Mouse (Mus musculus) liver, embryonic 14.5 days (tissue): Measurements from ENCODE around the gene Zdhhc9. TPM values are rescaled to one million over a fixed set of nuclear protein-coding genes. Genes with fewer than 3 reads are reported as not detected.

Source experiments
- ATAC-seq: fragments of 200-750 bp; cut with Nextera tagmentation; 2 replicates; pipeline ENCODE4 v1.8.0; 2017; ENCODE audit warnings: moderate number of reproducible peaks, mild to moderate bottlenecking, moderate library complexity; ENCODE audit not compliant: insufficient read depth
- DNase-seq, 3 experiments: peaks; one replicate each; pipeline ENCODE4 v3.0.0-alpha.2; 2012 to 2013; ENCODE audit warnings: low read depth in 3 of 3, low spot score in 3 of 3
- H3K27ac ChIP-seq: fragments of 300-500 bp; sonication (generic); 2 replicates; pipeline ENCODE4 v1.5.1; 2014; ENCODE audit warnings: moderate library complexity, mild to moderate bottlenecking, control low read depth, inconsistent platforms
- H3K27me3 ChIP-seq: fragments of 300-500 bp; sonication (generic); 2 replicates; pipeline ENCODE4 v1.6.1; 2014; ENCODE audit warnings: mild to moderate bottlenecking, low read length, moderate library complexity; ENCODE audit not compliant: control insufficient read depth, insufficient read depth
- H3K36me3 ChIP-seq: fragments of 300-500 bp; sonication (generic); replicated peaks from 2 replicates; pipeline ENCODE4 v1.6.1; 2014; ENCODE audit warnings: low read depth; ENCODE audit not compliant: control insufficient read depth, insufficient read depth
- H3K4me1 ChIP-seq, 2 experiments: fragments of 200-500 bp in 1 of 2; fragments of 300-500 bp in 1 of 2; sonication (generic) in 1 of 2; replicated peaks; 2 replicates each; pipeline ENCODE4 v1.6.1; 2012 to 2014; ENCODE audit warnings: antibody characterized with exemption in 1 of 2, inconsistent platforms in 1 of 2, low read length in 1 of 2; ENCODE audit not compliant: control insufficient read depth in 2 of 2, insufficient read depth in 2 of 2
- H3K4me2 ChIP-seq: fragments of 300-500 bp; sonication (generic); 2 replicates; pipeline ENCODE4 v1.6.1; 2014; ENCODE audit warnings: low read depth, mild to moderate bottlenecking, control low read depth, moderate library complexity
- H3K4me3 ChIP-seq, 2 experiments: fragments of 200-500 bp in 1 of 2; fragments of 300-500 bp in 1 of 2; sonication (generic) in 1 of 2; 2 replicates each; pipeline ENCODE4 v1.5.1; 2012 to 2014; ENCODE audit warnings: low read depth in 2 of 2, low read length in 2 of 2, mild to moderate bottlenecking in 2 of 2, control low read depth in 1 of 2, inconsistent platforms in 1 of 2, moderate library complexity in 1 of 2; ENCODE audit not compliant: insufficient read depth in 1 of 2
- H3K9ac ChIP-seq: fragments of 300-500 bp; sonication (generic); replicated peaks from 2 replicates; pipeline ENCODE4 v1.6.1; 2014; ENCODE audit warnings: mild to moderate bottlenecking, control low read depth, moderate library complexity
- H3K9me3 ChIP-seq: fragments of 300-500 bp; sonication (generic); 2 replicates; pipeline ENCODE4 v1.6.1; 2016; ENCODE audit warnings: low read length, mixed read lengths; ENCODE audit not compliant: control insufficient read depth
- CTCF ChIP-seq: IDR thresholded peaks from 2 replicates; pipeline ENCODE4 v1.5.1; 2016; ENCODE audit warnings: antibody characterized with exemption, low read depth, control low read depth
- EP300 ChIP-seq: IDR thresholded peaks from 2 replicates; pipeline ENCODE4 v1.6.1; 2016; ENCODE audit warnings: antibody characterized with exemption, low read depth
- WGBS: fragments of 180-500 bp; shearing (Covaris S2); extraction: QIAGEN DNeasy Blood & Tissue Kit; methylation state at CpG from one replicate; pipeline ENCODE4 v1.1.7; 2014; ENCODE audit not compliant: insufficient replicate concordance; 5-methylcytosine and 5-hydroxymethylcytosine counted together
- polyA plus RNA-seq, 2 experiments: library from polyadenylated mRNA; depleted of rRNA in 1 of 2; stranded (reverse) in 1 of 2; unstranded in 1 of 2; fragments of >200 nt; fragmentation: Nextera tagmentation in 1 of 2; extraction: Ambion mirVana in 1 of 2; gene quantifications; 2 replicates each; pipeline versions ENCODE4 v1.2.1 to v1.2.3; 2012 to 2014

Zdhhc9 gene
- polyA plus RNA-seq, 2 experiments = 2.8 to 10.5 TPM

- Histone ChIP-seq H3K4me3 (no peak overlapping the region), H3K27me3 (no peaks in the 10 kb centered on the region), H3K36me3 (no peaks in the 10 kb centered on the region), H3K4me2 (no peak overlapping the region), H3K9ac (no peak overlapping the region), H3K4me1 (no peaks in the 10 kb centered on the region), H3K27ac (no peak overlapping the region), H3K9me3 (no peaks in the 10 kb centered on the region)
- WGBS = 70% methylated on average over 6 of the region's 6 CpGs
- TF ChIP-seq CTCF (no peak), EP300 (no peak)
- DNase-seq (no peak), ATAC-seq (no peak)
These were observed 17.4 kb downstream of the Zdhhc9 start for GRCm38 (mm10) chrX:48191261-48191660.

- no peaks in the 10 kb centered on the region for H3K9me3 ChIP-seq
- H3K27me3 ChIP-seq = no peaks in the 10 kb centered on the region
- DNase-seq (no peak), ATAC-seq (no peak)
- WGBS = 65% methylated on average over 3 of the region's 3 CpGs
- TF ChIP-seq CTCF (no peak), EP300 (no peak)
- H3K4me3 ChIP-seq = no peak overlapping the region
- no peak overlapping the region for H3K4me2 ChIP-seq
- H3K4me1 ChIP-seq = no peaks in the 10 kb centered on the region
- H3K9ac ChIP-seq = no peak overlapping the region
- H3K27ac ChIP-seq = no peak overlapping the region
- no peaks in the 10 kb centered on the region for H3K36me3 ChIP-seq
These were observed 24.0 kb downstream of the Zdhhc9 start for GRCm38 (mm10) chrX:48184703-48185102.

GRCm38 (mm10) chrX:48181844-48182243 is 26.8 kb downstream of the Zdhhc9 start:
- Histone ChIP-seq H3K27ac (no peak overlapping the region), H3K4me2 (no peak overlapping the region), H3K9me3 (no peaks in the 10 kb centered on the region), H3K4me3 (no peak overlapping the region), H3K27me3 (no peaks in the 10 kb centered on the region), H3K36me3 (no peaks in the 10 kb centered on the region), H3K9ac (no peak overlapping the region), H3K4me1 (no peaks in the 10 kb centered on the region)
- TF ChIP-seq EP300 (no peak), CTCF (no peak)
- WGBS = 64% methylated on average over 6 of the region's 6 CpGs
- DNase-seq (no peak), ATAC-seq (no peak)

GRCm38 (mm10) chrX:48170368-48170767 is 38.3 kb downstream of the Zdhhc9 start:
- no peaks in the 10 kb centered on the region for H3K9me3 ChIP-seq
- H3K4me3 ChIP-seq = no peak overlapping the region
- no peaks in the 10 kb centered on the region for H3K27me3 ChIP-seq
- 50% methylated on average over 1 of the region's 1 CpGs for WGBS
- ATAC-seq (no peak), DNase-seq (no peak)
- TF ChIP-seq EP300 = no peak
- TF ChIP-seq CTCF = no peak
- no peak overlapping the region for H3K9ac ChIP-seq
- no peaks in the 10 kb centered on the region for H3K36me3 ChIP-seq
- no peaks in the 10 kb centered on the region for H3K4me1 ChIP-seq
- H3K27ac ChIP-seq = no peak overlapping the region
- H3K4me2 ChIP-seq = no peak overlapping the region

- ATAC-seq = no peak
- Histone ChIP-seq H3K9me3 (no peaks in the 10 kb centered on the region), H3K4me1 (no peaks in the 10 kb centered on the region), H3K36me3 (no peaks in the 10 kb centered on the region), H3K4me2 (no peak overlapping the region), H3K4me3 (no peak overlapping the region), H3K9ac (no peak overlapping the region), H3K27ac (no peak overlapping the region), H3K27me3 (no peaks in the 10 kb centered on the region)
- TF ChIP-seq EP300 = no peak
- no peak for TF ChIP-seq CTCF
- DNase-seq = no peak
- WGBS = 70% methylated on average over 1 of the region's 1 CpGs
These were observed 38.8 kb downstream of the Zdhhc9 start for GRCm38 (mm10) chrX:48169892-48170291.
